Mouse (Mus musculus) ovary, postnatal 10 days (tissue): Measurements from ENCODE around the gene Gm2042.
"Not testable (repeated sequence)": the region's sequence is repeated elsewhere in the genome, so short reads cannot be mapped to it uniquely, and the experiment has no call there.

Experiments used
- DNase-seq: peaks from one replicate; pipeline ENCODE4 v3.0.0; 2022; ENCODE audit warnings: low spot score

The Gm2042 gene

GRCm38 (mm10) chr12:87953780-87954179 lies at the start of gene Gm2042:
Gene Gm2042 (plus strand): TSS chr12:87954080.
- DNase-seq: not testable (repeated sequence)

- not testable (repeated sequence) for DNase-seq
Observed at GRCm38 (mm10) chr12:87919721-87920120, 34.2 kb upstream of the Gm2042 start, which contains the start of gene Gm2035. Gene Gm2035 (minus strand): TSS chr12:87919857.

- DNase-seq: not testable (repeated sequence)
Observed at GRCm38 (mm10) chr12:87984000-87984399, 30.1 kb downstream of the Gm2042 start.

GRCm38 (mm10) chr12:88004118-88004517 lies 50.2 kb downstream of the Gm2042 start:
- not testable (repeated sequence) for DNase-seq
